ENCODE assay signal across 8 mouse cellular contexts in the genomic region with DNA sequence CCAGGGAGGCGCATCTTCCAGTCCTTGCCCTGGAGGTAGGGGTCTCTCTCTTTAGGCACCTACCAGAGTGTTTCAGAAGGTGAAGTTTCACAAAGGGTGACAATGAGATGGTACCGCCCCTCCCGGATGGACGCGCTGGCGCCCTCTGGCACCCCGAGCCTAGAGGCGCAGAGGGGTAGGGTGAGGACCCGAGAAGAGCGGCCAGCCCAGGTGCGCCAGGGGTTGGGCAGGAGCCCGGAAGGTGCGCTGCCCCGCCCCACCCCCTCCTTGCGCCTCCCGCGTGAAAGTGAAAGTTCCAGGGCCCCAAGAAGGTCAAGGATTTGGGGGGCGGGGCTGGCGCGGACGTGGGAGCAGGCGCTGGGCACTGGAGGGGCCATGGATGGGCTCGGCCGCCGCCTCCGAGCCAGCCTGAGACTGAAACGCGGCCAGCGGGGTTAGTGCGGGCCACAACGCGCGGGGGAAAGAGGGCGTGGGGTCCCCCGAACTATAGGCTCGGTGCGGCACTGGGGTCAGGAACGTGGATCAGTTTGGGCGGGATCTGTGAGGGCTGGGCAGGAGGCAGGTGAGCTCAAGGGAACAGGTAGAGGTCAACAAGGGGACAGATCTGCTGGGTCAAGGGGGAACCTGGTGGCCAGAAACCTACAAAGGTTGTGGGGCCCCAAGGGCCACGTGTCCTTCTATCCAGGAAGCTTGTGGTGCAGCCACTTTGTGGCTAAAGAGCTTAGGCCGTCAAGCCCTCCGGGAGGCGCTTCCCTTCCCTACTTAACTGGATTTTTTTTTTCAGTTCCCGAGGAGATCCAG. TPM values are rescaled to one million over a fixed set of nuclear protein-coding genes. Genes with fewer than 3 reads are reported as not detected.
A peak's percentile ranks its signal among the peaks of the same experiment; 100 is the strongest.
DNase-seq lines count a peak whose midpoint lies in the region; ATAC-seq and TF ChIP-seq lines count a peak whose summit lies in the region.

A gene (plus strand): TSS at position 125 of the 801 bp plus-strand sequence.

- ATAC-seq in frontal cortex, adult (ENCODE audit: low TSS enrichment), result peak; percentile 47
- peak; percentile 75 for ATAC-seq in heart, embryonic 16.5 days (replicated peaks; ENCODE audit: extremely low read depth, insufficient read depth, low FRiP score)
- ATAC-seq in megakaryocyte progenitor cell, adult 5-6 weeks (replicated peaks; ENCODE audit: poor library complexity), result peak; percentile 49

- TF ChIP-seq POLR2A in brain, embryonic 14.5 days (IDR thresholded peaks at IDR 0.05; ENCODE audit: borderline replicate concordance, extremely low read depth, insufficient read depth, insufficient read length, poor library complexity, severe bottlenecking), result no peak

- H3K9ac ChIP-seq in heart, embryonic 16.5 days (ENCODE audit: low read length), result peak within 1 kb of the TSS; percentile 78

- no peaks in the 10 kb centered on the region for H3K9me3 ChIP-seq in heart, embryonic 16.5 days (replicated peaks; ENCODE audit: control insufficient read depth, low read length)

- WGBS in heart, embryonic 16.5 days, result 1% methylated on average over 44 of the region's 44 CpGs

- DNase-seq in frontal cortex, adult 2 months (ENCODE audit: extremely low spot score in 1 of 2, low spot score in 1 of 2), result no peak
- DNase-seq in brain, embryonic 14.5 days (ENCODE audit: low read depth), result peak; percentile 9
- peak; percentile 51 to 80 for DNase-seq in kidney, postnatal 36 days
- peak; percentile 85 for DNase-seq in spleen, postnatal 36 days (ENCODE audit: low spot score in 2 of 2)
- no peak for DNase-seq in right cerebral cortex, adult 2 months (ENCODE audit: low spot score in 2 of 2)

- 0 out of 2 replicates have a peak, but pooled peaks cover 3% of the 10 kb centered on the region for H3K27me3 ChIP-seq in heart, embryonic 16.5 days (ENCODE audit: control insufficient read depth, insufficient read depth, low read length)

- H3K4me2 ChIP-seq in heart, embryonic 16.5 days (ENCODE audit: low read depth, low read length), result peak within 1 kb of the TSS; percentile 94

- TF ChIP-seq CTCF in brain, embryonic 14.5 days (IDR thresholded peaks at IDR 0.05; ENCODE audit: borderline replicate concordance, extremely low read depth, insufficient read depth, insufficient read length), result no peak

- no peaks in the 10 kb centered on the region for H3K36me3 ChIP-seq in heart, embryonic 16.5 days (ENCODE audit: control insufficient read depth, insufficient read depth)

- H3K4me3 ChIP-seq in heart, embryonic 16.5 days (ENCODE audit: low read length), result peak within 1 kb of the TSS; percentile 86

- peaks cover 5% of the 10 kb centered on the region; the same call in 1 of the 2 replicates for H3K4me1 ChIP-seq in heart, embryonic 16.5 days (ENCODE audit: control insufficient read depth, insufficient read depth, low read length)

- 0 out of 2 replicates have a peak within 1 kb of the TSS, but pooled peaks have one; percentile 33 for H3K27ac ChIP-seq in heart, embryonic 16.5 days (ENCODE audit: low read length)

RNA-seq across cellular contexts. Expression of the gene that starts here (rescaled TPM):
- 0.28 and 0.36 TPM in 2 replicates for polyA plus RNA-seq in frontal cortex, adult 2 months (2012; rRNA removed)
- 0.29 and 0.49 TPM in 2 replicates for polyA plus RNA-seq in brain, embryonic 14.5 days (2012; rRNA removed)
- 4.0 and 7.4 TPM in 2 replicates for polyA plus RNA-seq in heart, embryonic 16.5 days (2015; fragmentation: Nextera tagmentation; extraction: Ambion mirVana)
- total RNA-seq in megakaryocyte progenitor cell, adult 5-6 weeks (2015), result 20.4 and 20.6 TPM in 2 replicates
- total RNA-seq in megakaryocyte progenitor cell, adult 5-6 weeks (2017), result 14.2 and 23.0 TPM in 2 replicates

Comparison
In these comparisons a context has a peak if more than half of its experiments do, and no peak if none do; other contexts are left out.
1. Peak in DNase-seq in brain, embryonic 14.5 days; RNA of the gene not detected or under 1 TPM.
2. DNase-seq: peak in kidney, postnatal 36 days (2 of 2) and spleen, postnatal 36 days (2 of 2); none in frontal cortex, adult 2 months (0 of 2) and right cerebral cortex, adult 2 months (0 of 2).
3. Peak in every context shown above with its lines, with median percentiles within 50 percentile points of each other: ATAC-seq.